Mouse (Mus musculus): ENCODE measurements at regions not wholly inside any gene's neighbourhood (a gene's known extent, or its start where the extent isn't known, plus 50 kb on each side); places are given as distances from the start of the nearest gene placed in this dataset.
A peak's percentile ranks its signal among the peaks of the same experiment; 100 is the strongest.

- dilution Hi-C loops (cut with MboI; ENCODE audit: extremely low pct_ligation_motif_present, extremely low pct_unique_long_range_greater_than_20kb, low sequenced_read_pairs) (no loop called here), in situ Hi-C loops (cut with MboI; ENCODE audit: low pct_ligation_motif_present, low pct_unique_long_range_greater_than_20kb, low sequenced_read_pairs) (no loop called here)
- H3K79me2 ChIP-seq (replicated peaks; ENCODE audit: control insufficient read depth, extremely low read depth, insufficient read depth, poor library complexity, severe bottlenecking), result no peaks in the 10 kb centered on the region
- H3K4me3 ChIP-seq (replicated peaks in 1 of 3; ENCODE audit: low read depth in 2 of 3, low read length in 2 of 3, poor library complexity in 1 of 3), result no peak overlapping the region
- H3K36me3 ChIP-seq (replicated peaks in 1 of 2; ENCODE audit: control insufficient read depth in 1 of 2, insufficient read depth in 1 of 2, low read length in 1 of 2), result no peaks in the 10 kb centered on the region
- DNase-seq (ENCODE audit: extremely low read depth), result no peak
- no peak overlapping the region for H3K27ac ChIP-seq (ENCODE audit: insufficient read depth, low read depth)
- H3K9ac ChIP-seq (ENCODE audit: insufficient read depth, low read depth), result no peak overlapping the region
- no peak overlapping the region for H3K4me2 ChIP-seq (ENCODE audit: insufficient read depth, low read depth, poor library complexity, severe bottlenecking)
- TF ChIP-seq KAT2A (IDR thresholded peaks at IDR 0.05; ENCODE audit: insufficient replicate concordance, low read length), result no peak
- TF ChIP-seq SMC3 (IDR thresholded peaks at IDR 0.05; ENCODE audit: low read depth, low read length), result no peak
- no peak for TF ChIP-seq RAD21 (IDR thresholded peaks at IDR 0.05; ENCODE audit: low read depth, low read length)
- TF ChIP-seq MAFK (IDR thresholded peaks at IDR 0.05; ENCODE audit: insufficient replicate concordance, low read length), result peak; percentile 81
- no peak for TF ChIP-seq PAX5 (IDR thresholded peaks at IDR 0.05; ENCODE audit: low read length)
- H3K4me1 ChIP-seq (ENCODE audit: control insufficient read depth in 1 of 2, insufficient read depth in 2 of 2), result peaks cover 3 to 20% of the 10 kb centered on the region in 2 experiments; a peak in 3 of 4 replicates
- no peaks in the 10 kb centered on the region for H3K9me3 ChIP-seq (replicated peaks; ENCODE audit: low read length)
- H3K27me3 ChIP-seq (replicated peaks), result no peaks in the 10 kb centered on the region
These were observed 153.3 kb upstream of the Jun start for GRCm38 (mm10) chr4:95205372-95205771.

GRCm38 (mm10) chr4:95207783-95208182, 155.8 kb upstream of the Jun start:
- Histone ChIP-seq H3K27me3 (replicated peaks) (no peaks in the 10 kb centered on the region), H3K9ac (ENCODE audit: insufficient read depth, low read depth) (no peak overlapping the region), H3K36me3 (replicated peaks in 1 of 2; ENCODE audit: control insufficient read depth in 1 of 2, insufficient read depth in 1 of 2, low read length in 1 of 2) (no peaks in the 10 kb centered on the region), H3K9me3 (replicated peaks; ENCODE audit: low read length) (no peaks in the 10 kb centered on the region), H3K4me3 (replicated peaks in 1 of 3; ENCODE audit: low read depth in 2 of 3, low read length in 2 of 3, poor library complexity in 1 of 3) (no peak overlapping the region), H3K4me2 (ENCODE audit: insufficient read depth, low read depth, poor library complexity, severe bottlenecking) (no peak overlapping the region), H3K79me2 (replicated peaks; ENCODE audit: control insufficient read depth, extremely low read depth, insufficient read depth, poor library complexity, severe bottlenecking) (no peaks in the 10 kb centered on the region), H3K4me1 (ENCODE audit: control insufficient read depth in 1 of 2, insufficient read depth in 2 of 2) (peaks cover 7 to 35% of the 10 kb centered on the region in 2 experiments), H3K27ac (ENCODE audit: insufficient read depth, low read depth) (no peak overlapping the region)
- in situ Hi-C loops (cut with MboI; ENCODE audit: low pct_ligation_motif_present, low pct_unique_long_range_greater_than_20kb, low sequenced_read_pairs) (no loop called here), dilution Hi-C loops (cut with MboI; ENCODE audit: extremely low pct_ligation_motif_present, extremely low pct_unique_long_range_greater_than_20kb, low sequenced_read_pairs) (no loop called here)
- TF ChIP-seq CHD1 (IDR thresholded peaks at IDR 0.05; ENCODE audit: low read depth, low read length), result no peak
- no peak for TF ChIP-seq CHD2 (IDR thresholded peaks at IDR 0.05; ENCODE audit: low read length)
- TF ChIP-seq USF1 (IDR thresholded peaks at IDR 0.05; ENCODE audit: low read depth, low read length), result no peak
- TF ChIP-seq SMC3 (IDR thresholded peaks at IDR 0.05; ENCODE audit: low read depth, low read length), result no peak
- no peak for TF ChIP-seq NRF1 (IDR thresholded peaks at IDR 0.05; ENCODE audit: low read depth, low read length)
- TF ChIP-seq ZKSCAN1 (IDR thresholded peaks at IDR 0.05; ENCODE audit: borderline replicate concordance, low read depth, low read length), result no peak
- no peak for TF ChIP-seq GABPA (IDR thresholded peaks at IDR 0.05; ENCODE audit: insufficient replicate concordance, low read depth, low read length)
- no peak for TF ChIP-seq EP300 (IDR thresholded peaks at IDR 0.05; ENCODE audit: low read length)
- no peak for TF ChIP-seq E2F4 (IDR thresholded peaks at IDR 0.05; ENCODE audit: insufficient replicate concordance, low read depth, low read length)
- no peak for TF ChIP-seq MAFK (IDR thresholded peaks at IDR 0.05; ENCODE audit: insufficient replicate concordance, low read length)
- TF ChIP-seq POLR2AphosphoS2 (IDR thresholded peaks at IDR 0.05; ENCODE audit: low read depth, low read length), result no peak
- TF ChIP-seq IRF4 (IDR thresholded peaks at IDR 0.05; ENCODE audit: low read depth, low read length), result no peak
- TF ChIP-seq TBP (conservative IDR thresholded peaks at IDR 0.05; ENCODE audit: low read depth, low read length), result no peak
- TF ChIP-seq JUN (IDR thresholded peaks at IDR 0.05; ENCODE audit: insufficient read depth, low read depth, low read length), result no peak
- TF ChIP-seq RAD21 (IDR thresholded peaks at IDR 0.05; ENCODE audit: low read depth, low read length), result no peak
- TF ChIP-seq ZMIZ1 (IDR thresholded peaks at IDR 0.05; ENCODE audit: low read depth, low read length), result no peak
- no peak for DNase-seq (ENCODE audit: extremely low read depth)
